Mouse (Mus musculus): ENCODE data around the gene Aqp2. TPM values are rescaled to one million over a fixed set of nuclear protein-coding genes. Genes with fewer than 3 reads are reported as not detected.

Aqp2 gene
- total RNA-seq (2015) (not detected in 2 replicates), total RNA-seq (2017) (not detected in 2 replicates)

- no peak for ATAC-seq (ENCODE audit: poor library complexity, severe bottlenecking)
Measured at GRCm38 (mm10) chr15:99578802-99579485, at the start of gene Aqp2. Aqp2 (plus strand) TSS chr15:99579055.

DNA sequence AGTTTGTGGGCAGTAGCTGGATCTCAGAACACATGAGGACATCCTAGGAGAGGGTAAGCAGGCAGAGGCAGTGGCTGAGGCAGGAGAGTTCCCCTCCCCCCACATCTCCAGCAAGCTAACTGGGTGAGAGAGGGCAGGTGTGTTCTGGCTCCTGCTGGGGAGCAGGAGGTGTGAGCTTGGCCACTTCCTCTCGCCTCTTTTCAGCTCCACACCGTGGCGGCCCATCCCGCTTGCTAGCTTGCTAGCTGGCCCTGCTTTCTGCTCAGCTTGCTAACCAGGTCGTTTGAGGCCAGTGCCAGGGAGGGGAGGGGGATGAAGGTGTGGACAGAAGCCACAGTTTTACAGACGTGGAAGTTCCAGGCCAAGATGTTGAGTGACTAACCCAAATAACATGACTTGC is 47.7 kb upstream of the Aqp2 start:
- ATAC-seq (ENCODE audit: poor library complexity, severe bottlenecking), result no peak

DNA sequence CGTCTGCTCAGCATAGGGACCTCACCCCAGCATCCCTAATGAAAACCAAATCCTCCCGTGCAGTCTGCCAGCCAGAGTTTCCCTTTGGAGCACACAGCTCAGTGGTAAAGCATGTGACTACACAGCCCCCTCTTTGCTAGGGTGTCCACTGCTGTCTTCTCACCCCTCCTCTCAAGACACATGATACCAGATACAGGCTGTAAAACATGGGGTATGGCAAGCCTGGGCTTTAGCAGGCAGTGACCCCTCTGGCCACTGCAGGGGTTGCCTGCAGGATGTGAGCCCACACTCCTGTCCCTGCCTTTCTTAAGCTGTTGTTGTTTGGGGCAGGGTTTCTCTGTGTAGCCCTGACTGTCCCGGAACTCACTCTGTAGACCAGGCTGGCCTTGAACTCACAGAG is 46.8 kb upstream of the Aqp2 start:
- no peak for ATAC-seq (ENCODE audit: poor library complexity, severe bottlenecking)

- ATAC-seq (ENCODE audit: poor library complexity, severe bottlenecking), result no peak
Measured at GRCm38 (mm10) chr15:99536889-99537862, 41.7 kb upstream of the Aqp2 start.

- no peak for ATAC-seq (ENCODE audit: poor library complexity, severe bottlenecking)
Measured at GRCm38 (mm10) chr15:99539891-99540290, 39.0 kb upstream of the Aqp2 start.

DNA sequence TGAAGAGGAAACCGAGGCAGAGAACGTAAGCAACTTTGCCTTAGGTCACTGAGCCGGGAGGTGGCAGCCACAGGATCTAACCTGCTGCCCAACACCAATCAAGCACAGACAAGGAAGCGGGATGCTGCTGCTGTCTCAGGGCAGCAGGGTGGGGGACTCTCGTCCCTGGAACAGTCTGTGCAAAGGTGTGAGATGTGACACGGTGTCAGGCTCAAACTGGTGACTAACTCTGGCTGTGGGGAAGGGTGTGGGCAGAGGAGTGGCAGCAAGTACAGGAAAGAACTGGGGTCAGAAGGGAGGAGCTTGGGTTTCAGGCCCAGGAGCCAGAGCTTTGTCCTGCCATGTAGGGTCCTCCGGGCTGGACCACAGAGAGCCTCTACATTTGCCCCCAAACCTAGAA is 34.8 kb upstream of the Aqp2 start:
- ATAC-seq (ENCODE audit: poor library complexity, severe bottlenecking), result no peak

GRCm38 (mm10) chr15:99546596-99546995 is 32.3 kb upstream of the Aqp2 start:
- no peak for ATAC-seq (ENCODE audit: poor library complexity, severe bottlenecking)

GRCm38 (mm10) chr15:99547732-99548131 is 31.1 kb upstream of the Aqp2 start:
- no peak for ATAC-seq (ENCODE audit: poor library complexity, severe bottlenecking)

- no peak for ATAC-seq (ENCODE audit: poor library complexity, severe bottlenecking)
Measured at GRCm38 (mm10) chr15:99549901-99550300, 29.0 kb upstream of the Aqp2 start.

DNA sequence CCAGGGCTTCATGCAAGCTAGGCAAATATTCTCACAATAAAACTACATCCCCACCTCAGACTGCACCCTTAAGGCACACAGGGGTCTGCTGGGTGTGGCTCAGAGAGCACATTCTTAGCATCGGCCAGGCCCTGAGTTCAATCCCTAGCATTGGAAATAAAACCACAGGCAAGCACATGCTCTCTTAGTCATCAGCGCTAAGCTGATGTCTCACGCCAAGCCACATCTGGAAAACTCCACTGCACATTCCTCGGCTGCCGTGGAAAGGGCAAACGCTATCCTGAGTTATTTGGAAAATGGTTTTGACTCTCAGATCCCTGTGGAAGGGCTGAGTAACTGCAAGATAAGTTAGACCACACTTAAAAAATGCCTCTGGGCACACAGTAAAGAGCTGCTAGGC is 25.1 kb upstream of the Aqp2 start:
- no peak for ATAC-seq (ENCODE audit: poor library complexity, severe bottlenecking)

- no peak for ATAC-seq (ENCODE audit: poor library complexity, severe bottlenecking)
Measured at GRCm38 (mm10) chr15:99558947-99559346, 19.9 kb upstream of the Aqp2 start.

GRCm38 (mm10) chr15:99560246-99560645 is 18.6 kb upstream of the Aqp2 start:
- no peak for ATAC-seq (ENCODE audit: poor library complexity, severe bottlenecking)

DNA sequence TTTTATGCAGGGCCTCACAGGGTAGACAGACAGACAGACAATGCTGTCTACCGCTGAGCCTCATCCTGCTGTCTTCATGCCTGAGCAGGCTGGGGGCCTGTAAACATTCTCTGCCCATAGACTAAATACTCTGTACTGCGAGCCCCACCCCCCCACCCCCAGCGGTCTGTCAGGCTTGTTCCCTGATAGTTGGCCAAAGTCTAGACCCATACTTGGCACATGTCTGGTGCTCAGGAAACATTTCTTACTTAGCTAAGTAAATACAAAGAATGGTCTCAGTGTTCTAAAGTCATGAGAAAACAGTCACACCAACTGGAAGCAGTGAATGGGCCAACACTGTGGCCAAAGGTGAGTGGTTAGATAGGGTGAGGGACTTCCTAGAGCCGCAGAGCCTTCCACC is 11.5 kb upstream of the Aqp2 start:
- no peak for ATAC-seq (ENCODE audit: poor library complexity, severe bottlenecking)

DNA sequence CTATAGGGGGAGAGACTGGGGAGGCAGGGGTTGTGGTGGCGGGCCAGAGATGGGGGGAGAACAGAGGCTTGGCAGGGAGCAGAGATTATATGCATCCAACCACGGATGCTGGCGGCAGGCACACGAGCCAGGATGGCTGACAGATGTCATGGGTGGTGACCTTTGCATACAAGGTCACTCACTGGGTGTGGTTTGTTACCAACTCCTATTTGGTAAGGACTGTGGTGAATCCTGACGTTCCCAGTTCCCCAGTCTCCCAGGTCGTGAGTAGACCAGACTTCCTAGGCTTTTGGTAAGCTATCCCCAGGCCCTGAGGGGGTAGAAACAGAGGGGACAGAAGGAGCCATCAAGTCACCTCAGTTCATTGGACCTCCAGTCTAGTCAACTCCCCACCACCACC is 10.2 kb upstream of the Aqp2 start:
- ATAC-seq (ENCODE audit: poor library complexity, severe bottlenecking), result no peak

- ATAC-seq (ENCODE audit: poor library complexity, severe bottlenecking), result no peak
Measured at GRCm38 (mm10) chr15:99569123-99569522, 9.7 kb upstream of the Aqp2 start.

DNA sequence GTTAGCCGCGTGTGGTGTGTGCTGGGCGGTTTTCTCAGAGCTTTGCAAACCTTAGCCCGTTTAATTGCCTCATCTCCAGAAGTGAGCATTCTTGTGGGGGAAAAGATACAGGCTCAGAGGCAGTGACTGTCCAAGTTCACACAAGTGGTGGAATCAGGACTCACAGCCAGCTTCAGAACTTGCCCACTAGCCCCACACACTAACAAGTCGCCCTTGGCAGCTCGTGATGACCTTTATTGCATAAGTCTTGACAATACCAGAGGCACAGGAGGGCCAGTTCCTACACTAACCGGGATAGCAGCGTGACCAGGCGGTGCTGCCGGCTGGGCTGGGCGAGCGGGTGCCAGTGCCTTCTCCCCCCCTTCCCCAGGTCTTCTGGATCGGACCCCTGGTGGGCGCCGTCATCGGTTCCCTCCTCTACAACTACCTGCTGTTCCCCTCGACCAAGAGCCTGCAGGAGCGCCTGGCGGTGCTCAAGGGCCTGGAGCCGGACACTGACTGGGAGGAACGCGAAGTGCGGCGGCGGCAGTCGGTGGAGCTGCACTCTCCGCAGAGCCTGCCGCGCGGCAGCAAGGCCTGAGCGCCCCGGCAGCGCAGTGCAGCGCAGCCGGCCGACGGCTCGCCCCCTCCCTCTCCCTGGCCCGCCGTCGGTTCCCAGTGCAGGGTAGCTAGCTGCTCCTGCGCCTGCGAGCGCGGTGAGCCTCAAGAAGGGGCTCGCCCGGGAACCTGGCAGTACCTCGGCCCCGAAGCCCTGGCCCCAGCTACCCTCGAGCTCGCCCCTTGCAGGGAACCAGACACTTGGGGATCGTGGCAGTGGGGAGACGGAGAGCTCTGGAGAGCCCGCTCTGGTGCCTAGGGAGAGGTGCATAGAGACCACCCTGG is 4.8 kb downstream of the Aqp2 start:
- ATAC-seq (ENCODE audit: poor library complexity, severe bottlenecking), result peak; percentile 33; the same call in 1 of the 2 replicates

GRCm38 (mm10) chr15:99584407-99585202 is 5.8 kb downstream of the Aqp2 start:
- peak; percentile 9; the same call in 1 of the 2 replicates for ATAC-seq (ENCODE audit: poor library complexity, severe bottlenecking)

- no peak for ATAC-seq (ENCODE audit: poor library complexity, severe bottlenecking)
Measured at GRCm38 (mm10) chr15:99585741-99586140, 6.9 kb downstream of the Aqp2 start.

DNA sequence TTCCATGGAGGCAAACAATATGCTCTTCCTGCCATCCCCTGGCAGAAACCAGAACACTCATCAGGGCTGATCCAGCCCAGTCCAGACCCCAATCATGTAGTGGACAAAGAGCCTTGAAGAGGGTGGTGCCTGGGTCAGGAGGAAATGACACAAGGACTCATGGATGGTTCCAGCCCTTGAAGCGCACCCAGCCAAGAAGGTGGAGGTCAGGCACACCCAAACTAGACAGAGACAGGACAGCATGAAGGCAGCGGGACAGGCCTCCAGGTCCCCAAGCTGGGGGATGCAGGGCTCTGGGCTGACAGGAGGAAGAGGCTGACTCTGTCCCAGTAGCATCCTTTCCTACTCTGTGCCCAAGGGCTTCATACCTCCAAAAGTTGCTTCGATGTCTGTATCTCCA is 7.7 kb downstream of the Aqp2 start:
- no peak for ATAC-seq (ENCODE audit: poor library complexity, severe bottlenecking)

GRCm38 (mm10) chr15:99589237-99589636 is 10.4 kb downstream of the Aqp2 start:
- no peak for ATAC-seq (ENCODE audit: poor library complexity, severe bottlenecking)

Measured in megakaryocyte, adult 5-6 weeks (primary cell).